Mouse (Mus musculus): Measurements from ENCODE around the gene Abi3bp. TPM values are rescaled to one million over a fixed set of nuclear protein-coding genes. Genes with fewer than 3 reads are reported as not detected.

The Abi3bp gene
- total RNA-seq, 1 experiment = 0.22 TPM

- no peaks in the 10 kb centered on the region for H3K36me3 ChIP-seq (ENCODE audit: control insufficient read depth, insufficient read depth, low read length, poor library complexity, severe bottlenecking)
- no peak for DNase-seq (ENCODE audit: low read depth, low spot score)
- H3K4me3 ChIP-seq (ENCODE audit: insufficient read depth in 1 of 2, low read depth in 1 of 2, low read length in 2 of 2, poor library complexity in 1 of 2, severe bottlenecking in 1 of 2) = no peak overlapping the region
- TF ChIP-seq ZC3H11A (IDR thresholded peaks at IDR 0.05; ENCODE audit: borderline replicate concordance, low read depth, low read length) (no peak), ZNF384 (IDR thresholded peaks at IDR 0.05; ENCODE audit: low read depth, low read length) (no peak), CHD2 (IDR thresholded peaks at IDR 0.05; ENCODE audit: low read depth, low read length) (no peak), MAFK (IDR thresholded peaks at IDR 0.05; ENCODE audit: insufficient read depth, low read depth, low read length) (no peak), HCFC1 (IDR thresholded peaks at IDR 0.05; ENCODE audit: borderline replicate concordance, insufficient read depth, low read length) (no peak)
- no peaks in the 10 kb centered on the region for H3K9me3 ChIP-seq (ENCODE audit: control insufficient read depth, insufficient read depth, low read depth, low read length)
- in situ Hi-C loops (cut with MboI; ENCODE audit: low sequenced_read_pairs in 2 of 2, unreplicated experiment in 2 of 2) = no loop called here
- no peak overlapping the region for H3K27ac ChIP-seq (ENCODE audit: insufficient read depth, low read depth, low read length, poor library complexity, severe bottlenecking)
- H3K9ac ChIP-seq (ENCODE audit: insufficient read depth, low read depth, low read length, poor library complexity, severe bottlenecking) = no peak overlapping the region
- no peaks in the 10 kb centered on the region for H3K4me1 ChIP-seq (ENCODE audit: control insufficient read depth in 2 of 2, insufficient read depth in 2 of 2, low read length in 2 of 2, poor library complexity in 1 of 2)
Measured at GRCm38 (mm10) chr16:56611096-56611867, 133.6 kb downstream of the Abi3bp start.

- Histone ChIP-seq H3K9me3 (ENCODE audit: control insufficient read depth, insufficient read depth, low read depth, low read length) (no peaks in the 10 kb centered on the region), H3K4me1 (ENCODE audit: control insufficient read depth in 2 of 2, insufficient read depth in 2 of 2, low read length in 2 of 2, poor library complexity in 1 of 2) (no peaks in the 10 kb centered on the region), H3K27ac (ENCODE audit: insufficient read depth, low read depth, low read length, poor library complexity, severe bottlenecking) (no peak overlapping the region), H3K4me3 (ENCODE audit: insufficient read depth in 1 of 2, low read depth in 1 of 2, low read length in 2 of 2, poor library complexity in 1 of 2, severe bottlenecking in 1 of 2) (no peak overlapping the region), H3K36me3 (ENCODE audit: control insufficient read depth, insufficient read depth, low read length, poor library complexity, severe bottlenecking) (no peaks in the 10 kb centered on the region), H3K9ac (ENCODE audit: insufficient read depth, low read depth, low read length, poor library complexity, severe bottlenecking) (no peak overlapping the region)
- no peak for TF ChIP-seq MAFK (IDR thresholded peaks at IDR 0.05; ENCODE audit: insufficient read depth, low read depth, low read length)
- TF ChIP-seq ZC3H11A (IDR thresholded peaks at IDR 0.05; ENCODE audit: borderline replicate concordance, low read depth, low read length) = no peak
- no peak for TF ChIP-seq ZNF384 (IDR thresholded peaks at IDR 0.05; ENCODE audit: low read depth, low read length)
- TF ChIP-seq HCFC1 (IDR thresholded peaks at IDR 0.05; ENCODE audit: borderline replicate concordance, insufficient read depth, low read length) = no peak
- no peak for TF ChIP-seq CHD2 (IDR thresholded peaks at IDR 0.05; ENCODE audit: low read depth, low read length)
- in situ Hi-C loops (cut with MboI; ENCODE audit: low sequenced_read_pairs in 2 of 2, unreplicated experiment in 2 of 2) = no loop called here
- no peak for DNase-seq (ENCODE audit: low read depth, low spot score)
Measured at GRCm38 (mm10) chr16:56638544-56638943, 160.9 kb downstream of the Abi3bp start.

GRCm38 (mm10) chr16:56645251-56645650, 167.6 kb downstream of the Abi3bp start:
- in situ Hi-C loops (cut with MboI; ENCODE audit: low sequenced_read_pairs in 2 of 2, unreplicated experiment in 2 of 2) = no loop called here
- no peak overlapping the region for H3K27ac ChIP-seq (ENCODE audit: insufficient read depth, low read depth, low read length, poor library complexity, severe bottlenecking)
- H3K4me3 ChIP-seq (ENCODE audit: insufficient read depth in 1 of 2, low read depth in 1 of 2, low read length in 2 of 2, poor library complexity in 1 of 2, severe bottlenecking in 1 of 2) = no peak overlapping the region
- no peaks in the 10 kb centered on the region for H3K9me3 ChIP-seq (ENCODE audit: control insufficient read depth, insufficient read depth, low read depth, low read length)
- H3K36me3 ChIP-seq (ENCODE audit: control insufficient read depth, insufficient read depth, low read length, poor library complexity, severe bottlenecking) = no peaks in the 10 kb centered on the region
- no peak for DNase-seq (ENCODE audit: low read depth, low spot score)
- H3K4me1 ChIP-seq (ENCODE audit: control insufficient read depth in 2 of 2, insufficient read depth in 2 of 2, low read length in 2 of 2, poor library complexity in 1 of 2) = no peaks in the 10 kb centered on the region; a peak in 1 of 4 replicates
- no peak for TF ChIP-seq MAFK (IDR thresholded peaks at IDR 0.05; ENCODE audit: insufficient read depth, low read depth, low read length)
- H3K9ac ChIP-seq (ENCODE audit: insufficient read depth, low read depth, low read length, poor library complexity, severe bottlenecking) = no peak overlapping the region

- H3K9me3 ChIP-seq (ENCODE audit: control insufficient read depth, insufficient read depth, low read depth, low read length) = no peaks in the 10 kb centered on the region
- H3K27ac ChIP-seq (ENCODE audit: insufficient read depth, low read depth, low read length, poor library complexity, severe bottlenecking) = no peak overlapping the region
- no peak for TF ChIP-seq MAFK (IDR thresholded peaks at IDR 0.05; ENCODE audit: insufficient read depth, low read depth, low read length)
- TF ChIP-seq HCFC1 (IDR thresholded peaks at IDR 0.05; ENCODE audit: borderline replicate concordance, insufficient read depth, low read length) = no peak
- no peak for TF ChIP-seq ZNF384 (IDR thresholded peaks at IDR 0.05; ENCODE audit: low read depth, low read length)
- no peak for TF ChIP-seq CHD2 (IDR thresholded peaks at IDR 0.05; ENCODE audit: low read depth, low read length)
- no peak for TF ChIP-seq ZC3H11A (IDR thresholded peaks at IDR 0.05; ENCODE audit: borderline replicate concordance, low read depth, low read length)
- no peaks in the 10 kb centered on the region for H3K36me3 ChIP-seq (ENCODE audit: control insufficient read depth, insufficient read depth, low read length, poor library complexity, severe bottlenecking)
- no peak overlapping the region for H3K4me3 ChIP-seq (ENCODE audit: insufficient read depth in 1 of 2, low read depth in 1 of 2, low read length in 2 of 2, poor library complexity in 1 of 2, severe bottlenecking in 1 of 2)
- in situ Hi-C loops (cut with MboI; ENCODE audit: low sequenced_read_pairs in 2 of 2, unreplicated experiment in 2 of 2) = no loop called here
- DNase-seq (ENCODE audit: low read depth, low spot score) = no peak
- no peaks in the 10 kb centered on the region; a peak in 1 of 4 replicates for H3K4me1 ChIP-seq (ENCODE audit: control insufficient read depth in 2 of 2, insufficient read depth in 2 of 2, low read length in 2 of 2, poor library complexity in 1 of 2)
- no peak overlapping the region for H3K9ac ChIP-seq (ENCODE audit: insufficient read depth, low read depth, low read length, poor library complexity, severe bottlenecking)
Measured at GRCm38 (mm10) chr16:56646382-56647172, 168.9 kb downstream of the Abi3bp start.
